Mouse (Mus musculus): Measurements from ENCODE around the gene Clec4a4. TPM values are rescaled to one million over a fixed set of nuclear protein-coding genes. Genes with fewer than 3 reads are reported as not detected.
"Not testable (repeated sequence)": the region's sequence is repeated elsewhere in the genome, so short reads cannot be mapped to it uniquely, and the experiment has no call there.

Clec4a4 gene
- total RNA-seq (2014; fragmentation: Nextera tagmentation) (not detected in 2 replicates), total RNA-seq (2017) (not detected in 2 replicates)

DNA sequence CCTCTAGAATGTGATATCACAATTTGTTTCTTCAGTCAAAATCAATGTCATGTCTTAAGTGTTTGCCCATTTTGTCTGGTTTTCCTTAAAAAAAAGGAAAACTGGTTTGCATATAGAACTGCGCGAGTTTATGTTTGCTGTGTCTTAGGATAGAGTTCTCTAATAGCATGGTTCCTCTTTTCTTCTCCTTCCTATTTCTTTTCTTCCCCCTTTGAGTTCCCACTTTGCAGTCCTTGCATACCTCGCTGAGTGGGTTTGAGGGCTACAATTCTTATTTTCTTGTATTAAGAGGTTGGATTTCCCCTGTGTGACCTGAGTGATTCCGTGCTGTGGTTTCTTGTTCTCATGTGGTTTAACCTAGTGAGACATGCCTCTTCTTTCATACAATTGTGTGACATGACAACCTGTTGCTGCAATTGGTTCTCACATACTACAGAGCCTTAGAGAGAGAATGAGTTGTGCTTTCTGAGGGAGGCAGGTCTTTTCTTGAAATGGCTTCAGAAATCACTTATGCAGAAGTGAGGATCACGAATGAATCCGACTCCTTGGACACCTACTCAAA lies at the start of gene Clec4a4:
TSS of gene Clec4a4 (plus strand) at position 492 of the 562 bp plus-strand sequence.
- peak; percentile 99 for ATAC-seq (replicated peaks; ENCODE audit: poor library complexity, severe bottlenecking)

DNA sequence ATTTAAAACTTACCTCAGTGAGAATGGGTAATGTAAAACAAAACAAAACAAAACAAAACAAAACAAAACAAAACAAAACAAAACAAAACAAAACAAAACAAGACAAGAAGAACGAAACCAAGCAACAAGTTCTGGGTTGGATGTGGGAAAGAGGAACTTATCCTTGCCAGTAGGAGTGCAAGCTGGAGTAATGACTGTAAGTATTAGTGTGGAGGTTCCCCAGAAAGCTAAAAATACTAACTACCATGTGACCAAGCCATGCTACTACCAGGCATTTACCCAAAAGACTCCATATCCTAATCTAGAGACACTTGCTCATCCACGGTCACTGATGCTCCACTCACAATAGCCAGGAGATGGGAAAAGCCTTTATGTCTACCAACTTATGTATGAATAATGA lies 43.4 kb upstream of the Clec4a4 start:
- ATAC-seq (replicated peaks; ENCODE audit: poor library complexity, severe bottlenecking), result peak; percentile 97

DNA sequence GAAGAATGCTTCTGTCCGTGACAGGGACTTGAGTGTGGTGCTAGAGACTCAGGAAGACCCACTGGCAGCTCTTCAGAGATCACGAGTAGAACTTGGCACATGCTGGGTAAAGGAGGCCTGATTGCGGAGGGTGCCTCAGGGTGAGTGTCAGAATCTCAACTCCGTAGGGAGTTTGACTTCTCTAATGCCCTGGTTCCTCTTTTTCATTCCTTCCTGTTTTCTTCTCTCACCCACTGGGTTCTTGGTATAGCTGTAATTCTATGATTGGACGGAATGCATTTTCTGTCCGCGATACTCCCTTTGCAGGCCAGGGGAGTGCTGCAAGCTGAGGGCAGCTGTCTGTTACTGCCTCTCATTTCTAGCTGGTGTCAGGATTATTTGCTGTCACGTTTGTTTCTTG lies 37.8 kb upstream of the Clec4a4 start, which contains the start of gene Clec4a3:
TSS of gene Clec4a3 (plus strand) at position 115 of the 400 bp plus-strand sequence.
- peak; percentile 100 for ATAC-seq (replicated peaks; ENCODE audit: poor library complexity, severe bottlenecking)

DNA sequence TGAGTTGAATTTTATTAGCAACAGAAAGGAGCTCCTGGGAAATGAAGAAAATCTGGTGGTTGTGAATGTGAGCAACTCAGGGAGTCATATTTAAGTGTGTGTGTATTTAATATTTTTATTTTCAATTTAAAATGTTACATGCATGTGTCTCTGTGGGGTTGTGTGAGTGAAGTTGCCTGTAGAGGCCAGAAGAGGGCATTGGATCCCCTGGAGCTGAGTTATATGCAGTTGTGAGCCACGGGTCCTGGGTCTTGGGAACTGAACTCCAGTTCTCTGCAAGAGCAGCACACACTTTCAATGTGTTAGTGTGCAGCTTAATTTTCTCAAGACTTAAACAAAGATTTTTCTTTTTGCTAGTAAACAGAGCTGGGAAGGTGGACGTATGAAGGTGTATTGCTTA lies 25.6 kb upstream of the Clec4a4 start:
- ATAC-seq (replicated peaks; ENCODE audit: poor library complexity, severe bottlenecking), result peak; percentile 66

DNA sequence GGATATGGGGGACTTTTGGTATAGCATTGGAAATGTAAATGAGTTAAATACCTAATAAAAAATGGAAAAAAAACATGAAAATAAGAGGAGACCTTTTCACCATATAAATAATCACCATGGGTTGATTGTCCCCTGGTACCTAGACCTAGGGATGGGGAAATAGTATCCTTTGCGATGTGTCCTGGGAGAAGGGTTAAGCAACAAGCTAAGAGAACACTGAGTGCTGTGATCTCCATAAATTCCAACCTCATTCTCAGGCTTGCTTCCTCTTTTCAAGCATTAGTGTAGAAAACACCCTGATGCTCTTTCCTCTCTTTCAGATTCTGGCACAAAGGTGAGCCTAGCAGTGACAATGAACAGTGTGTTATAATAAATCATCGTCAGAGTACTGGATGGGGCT lies 21.1 kb upstream of the Clec4a4 start:
- ATAC-seq (replicated peaks; ENCODE audit: poor library complexity, severe bottlenecking), result peak; percentile 84

DNA sequence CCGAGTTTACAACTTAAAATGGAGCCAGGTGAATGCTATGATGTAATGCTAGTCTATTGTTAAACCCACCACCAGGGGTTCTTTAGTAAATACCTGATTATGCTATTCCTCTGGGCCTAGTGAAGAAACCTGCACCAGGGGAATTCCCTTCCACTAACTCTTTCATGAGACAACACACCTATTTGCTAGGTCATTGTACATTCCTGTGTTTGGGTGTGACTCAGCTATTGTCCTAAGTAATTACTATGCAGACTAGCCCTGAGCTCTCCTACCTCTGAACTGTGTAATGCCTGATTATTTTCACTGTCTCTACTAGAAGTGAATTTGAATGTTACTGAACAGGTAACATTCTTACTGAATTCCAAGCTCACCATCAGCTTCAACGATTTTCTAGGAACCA lies 14.5 kb downstream of the Clec4a4 start:
- ATAC-seq (replicated peaks; ENCODE audit: poor library complexity, severe bottlenecking), result not testable (repeated sequence)

DNA sequence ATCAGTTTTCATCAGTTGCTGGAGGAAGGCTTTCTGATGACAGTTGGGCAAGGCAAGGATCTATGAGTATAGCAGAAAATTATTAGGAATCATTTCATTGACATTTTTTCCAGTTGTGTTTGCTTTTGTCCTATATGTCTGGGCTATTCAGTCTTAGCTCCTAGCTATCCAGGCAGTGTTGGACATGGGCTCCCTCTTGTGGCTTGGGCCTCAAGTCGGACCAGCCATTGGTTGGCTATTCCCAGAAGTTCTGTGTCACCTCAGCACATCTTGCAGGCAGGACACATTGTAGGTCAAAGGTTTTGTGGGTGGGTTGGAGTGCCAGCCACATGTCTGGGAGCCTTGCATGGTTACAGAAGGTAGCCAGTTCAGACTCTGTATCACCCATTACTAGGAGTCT lies 15.4 kb downstream of the Clec4a4 start:
- ATAC-seq (replicated peaks; ENCODE audit: poor library complexity, severe bottlenecking), result peak; percentile 46; the same call in 1 of the 2 replicates

DNA sequence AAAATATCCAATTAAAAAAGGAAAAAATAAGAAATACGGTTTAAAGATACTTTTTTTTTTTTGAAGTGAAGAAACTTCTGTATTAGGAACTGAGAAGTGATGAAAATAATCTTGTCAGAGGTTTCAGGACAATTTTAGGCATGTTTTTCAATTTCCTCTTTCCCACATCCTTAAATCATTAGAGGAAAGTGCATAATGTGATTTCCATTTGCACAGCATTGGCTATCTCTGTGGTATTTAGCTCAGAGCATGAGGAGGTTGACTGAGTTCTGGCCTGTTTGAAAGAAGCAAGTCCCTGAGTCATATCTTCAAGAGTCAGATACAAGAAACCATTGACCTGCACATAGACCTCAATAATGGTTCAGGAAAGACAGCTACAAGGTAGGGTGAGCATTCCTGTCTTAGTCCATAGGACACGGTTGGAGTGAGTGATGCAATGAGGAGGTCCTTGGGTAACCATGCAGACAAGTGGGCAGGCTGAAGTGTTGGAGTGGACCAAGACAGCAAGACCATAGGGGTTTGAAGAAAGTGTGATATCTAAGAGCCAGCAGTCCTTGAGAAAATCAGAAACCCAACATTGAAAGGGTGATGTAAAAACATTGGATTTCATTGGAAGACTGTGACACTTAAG lies 59.7 kb downstream of the Clec4a4 start, which contains the start of gene Clec4b1:
TSS of gene Clec4b1 (plus strand) at position 221 of the 631 bp plus-strand sequence.
- peak; percentile 82 for ATAC-seq (replicated peaks; ENCODE audit: poor library complexity, severe bottlenecking)

Other genes with a start within 250 kb of the Clec4a4 start
- 4.7 and 6.5 TPM in 2 replicates for gene Slc2a3, start 188.7 kb upstream of the Clec4a4 start, total RNA-seq (2014; fragmentation: Nextera tagmentation)
- 8.4 and 8.8 TPM in 2 replicates for gene Slc2a3, start 188.7 kb upstream of the Clec4a4 start, total RNA-seq (2017)
- gene Foxj2, start 170.5 kb upstream of the Clec4a4 start, total RNA-seq (2014; fragmentation: Nextera tagmentation), result 5.2 and 8.1 TPM in 2 replicates
- gene Foxj2, start 170.5 kb upstream of the Clec4a4 start, total RNA-seq (2017), result 1.6 and 3.5 TPM in 2 replicates
- gene C3ar1, start 134.2 kb upstream of the Clec4a4 start, total RNA-seq (2014; fragmentation: Nextera tagmentation), result not detected in 2 replicates
- 0.04 and 0.10 TPM in 2 replicates for gene C3ar1, start 134.2 kb upstream of the Clec4a4 start, total RNA-seq (2017)
- gene Necap1, start 115.9 kb upstream of the Clec4a4 start, total RNA-seq (2014; fragmentation: Nextera tagmentation), result 24.8 and 26.1 TPM in 2 replicates
- gene Necap1, start 115.9 kb upstream of the Clec4a4 start, total RNA-seq (2017), result 14.3 and 25.7 TPM in 2 replicates
- gene Clec4a1, start 68.5 kb upstream of the Clec4a4 start, total RNA-seq (2014; fragmentation: Nextera tagmentation), result 1.7 TPM in 1 of 2 replicates, not detected in the other
- 0.93 and 1.3 TPM in 2 replicates for gene Clec4a1, start 68.5 kb upstream of the Clec4a4 start, total RNA-seq (2017)
- 5.3 TPM in 1 of 2 replicates, not detected in the other for gene Clec4a3, start 37.9 kb upstream of the Clec4a4 start, total RNA-seq (2014; fragmentation: Nextera tagmentation)
- 0.93 and 2.5 TPM in 2 replicates for gene Clec4a3, start 37.9 kb upstream of the Clec4a4 start, total RNA-seq (2017)
- not detected in 2 replicates for gene Clec4b1, start 59.6 kb downstream of the Clec4a4 start, total RNA-seq (2014; fragmentation: Nextera tagmentation)
- gene Clec4b1, start 59.6 kb downstream of the Clec4a4 start, total RNA-seq (2017), result 2.6 TPM in 1 of 2 replicates, not detected in the other
- 38.4 and 58.3 TPM in 2 replicates for gene Clec4a2, start 116.1 kb downstream of the Clec4a4 start, total RNA-seq (2014; fragmentation: Nextera tagmentation)
- gene Clec4a2, start 116.1 kb downstream of the Clec4a4 start, total RNA-seq (2017), result 39.5 and 48.5 TPM in 2 replicates
- 2.0 TPM in 1 of 2 replicates, not detected in the other for gene Clec4b2, start 182.5 kb downstream of the Clec4a4 start, total RNA-seq (2014; fragmentation: Nextera tagmentation)
- gene Clec4b2, start 182.5 kb downstream of the Clec4a4 start, total RNA-seq (2017), result 2.1 and 5.1 TPM in 2 replicates
- not detected in 2 replicates for gene Clec4n, start 239.5 kb downstream of the Clec4a4 start, total RNA-seq (2014; fragmentation: Nextera tagmentation)
- 0.57 TPM in 1 of 2 replicates, not detected in the other for gene Clec4n, start 239.5 kb downstream of the Clec4a4 start, total RNA-seq (2017)